Mouse (Mus musculus): ENCODE results near the gene Nek3. TPM values are rescaled to one million over a fixed set of nuclear protein-coding genes. Genes with fewer than 3 reads are reported as not detected.

Gene Nek3
- 2.3 and 2.9 TPM in 2 replicates for polyA plus RNA-seq (2015; fragmentation: Nextera tagmentation; extraction: Ambion mirVana)

GRCm38 (mm10) chr8:22166080-22166603, at the start of gene Nek3:
Nek3 (minus strand) TSS chr8:22166435.

GRCm38 (mm10) chr8:22192660-22193431, 26.6 kb upstream of the Nek3 start, which contains the start of gene Vps36:
Vps36 (plus strand) TSS chr8:22192809.

GRCm38 (mm10) chr8:22185431-22186397, 19.5 kb upstream of the Nek3 start, which contains the start of gene Ckap2:
Ckap2 (minus strand) TSS chr8:22185819.

GRCm38 (mm10) chr8:22124220-22125152, 41.7 kb downstream of the Nek3 start, which contains the start of gene Nek5:
Nek5 (minus strand) TSS chr8:22125053.

Other genes with a start within 250 kb of the Nek3 start
- gene Defb15, start 233.7 kb downstream of the Nek3 start, polyA plus RNA-seq (2015; fragmentation: Nextera tagmentation; extraction: Ambion mirVana) = not detected in 2 replicates
- gene Defb35, start 228.1 kb downstream of the Nek3 start, polyA plus RNA-seq (2015; fragmentation: Nextera tagmentation; extraction: Ambion mirVana) = not detected in 2 replicates
- not detected in 2 replicates for gene Defb13, start 219.7 kb downstream of the Nek3 start, polyA plus RNA-seq (2015; fragmentation: Nextera tagmentation; extraction: Ambion mirVana)
- gene Fam90a1a, start 207.7 kb downstream of the Nek3 start, polyA plus RNA-seq (2015; fragmentation: Nextera tagmentation; extraction: Ambion mirVana) = not detected in 2 replicates
- gene Ccdc70, start 196.7 kb downstream of the Nek3 start, polyA plus RNA-seq (2015; fragmentation: Nextera tagmentation; extraction: Ambion mirVana) = not detected in 2 replicates
- gene Atp7b, start 106.1 kb downstream of the Nek3 start, polyA plus RNA-seq (2015; fragmentation: Nextera tagmentation; extraction: Ambion mirVana) = 0.05 TPM in 2 replicates
- 10.0 and 10.5 TPM in 2 replicates for gene Alg11, start 105.7 kb downstream of the Nek3 start, polyA plus RNA-seq (2015; fragmentation: Nextera tagmentation; extraction: Ambion mirVana)
- 0.06 and 0.09 TPM in 2 replicates for gene Nek5, start 41.4 kb downstream of the Nek3 start, polyA plus RNA-seq (2015; fragmentation: Nextera tagmentation; extraction: Ambion mirVana)
- gene Ckap2, start 19.4 kb upstream of the Nek3 start, polyA plus RNA-seq (2015; fragmentation: Nextera tagmentation; extraction: Ambion mirVana) = 13.8 and 14.7 TPM in 2 replicates
- 18.6 and 22.3 TPM in 2 replicates for gene Vps36, start 26.4 kb upstream of the Nek3 start, polyA plus RNA-seq (2015; fragmentation: Nextera tagmentation; extraction: Ambion mirVana)
- gene Thsd1, start 60.9 kb upstream of the Nek3 start, polyA plus RNA-seq (2015; fragmentation: Nextera tagmentation; extraction: Ambion mirVana) = 7.3 and 7.5 TPM in 2 replicates
- gene Tpte, start 117.0 kb upstream of the Nek3 start, polyA plus RNA-seq (2015; fragmentation: Nextera tagmentation; extraction: Ambion mirVana) = 0.09 TPM in 1 of 2 replicates, not detected in the other
- 9.9 and 10.3 TPM in 2 replicates for gene Slc25a15, start 232.2 kb upstream of the Nek3 start, polyA plus RNA-seq (2015; fragmentation: Nextera tagmentation; extraction: Ambion mirVana)
- gene Mrps31, start 244.9 kb upstream of the Nek3 start, polyA plus RNA-seq (2015; fragmentation: Nextera tagmentation; extraction: Ambion mirVana) = 52.8 and 54.1 TPM in 2 replicates